Mouse (Mus musculus): ENCODE measurements around the gene 4930435E12Rik.

- TF ChIP-seq CTCF (IDR thresholded peaks at IDR 0.05; ENCODE audit: low read depth) (peak; percentile 72), EP300 (IDR thresholded peaks at IDR 0.05; ENCODE audit: low read depth) (no peak)
Observed at GRCm38 (mm10) chr16:38812521-38812920, 16.0 kb downstream of the 4930435E12Rik start.
